Mouse (Mus musculus) embryonic fibroblast, embryonic 13.5 days (primary cell): Measurements from ENCODE around the gene 1810046K07Rik.

ENCODE experiments used
- CTCF ChIP-seq: IDR thresholded peaks from 2 replicates; pipeline ENCODE4 v1.5.1; 2011; ENCODE audit warnings: mild to moderate bottlenecking, control low read depth, low read length, moderate library complexity, borderline replicate concordance; ENCODE audit not compliant: insufficient read depth
- POLR2A ChIP-seq: IDR thresholded peaks from 2 replicates; pipeline ENCODE4 v1.6.1; 2011; ENCODE audit warnings: low read depth, mild to moderate bottlenecking, control low read depth, low read length, moderate library complexity

- no peak for TF ChIP-seq CTCF
- TF ChIP-seq POLR2A = no peak
Observed at GRCm38 (mm10) chr9:51293541-51293940, 35.2 kb downstream of the 1810046K07Rik start.
